Mouse (Mus musculus) CH12.LX (cell line): ENCODE measurements around the gene Gpbar1. TPM values are rescaled to one million over a fixed set of nuclear protein-coding genes. Genes with fewer than 3 reads are reported as not detected.

Experiments used
- DNase-seq: peaks from one replicate; pipeline ENCODE4 v3.0.0-alpha.2; 2013; ENCODE audit errors: extremely low read depth
- H3K27ac ChIP-seq: 2 replicates; pipeline ENCODE4 v1.5.1; 2012; ENCODE audit warnings: low read depth, mild to moderate bottlenecking, control low read depth, moderate library complexity; ENCODE audit not compliant: insufficient read depth
- H3K27me3 ChIP-seq: replicated peaks from 2 replicates; pipeline ENCODE3; 2012; ENCODE audit warnings: inconsistent platforms
- H3K36me3 ChIP-seq, 2 experiments: replicated peaks in 1 of 2; 2 replicates each; pipeline versions ENCODE3 to v1.6.1; 2012; ENCODE audit warnings: inconsistent platforms in 1 of 2, low read length in 1 of 2, mild to moderate bottlenecking in 1 of 2, mixed read lengths in 1 of 2, moderate library complexity in 1 of 2; ENCODE audit not compliant: control insufficient read depth in 1 of 2, insufficient read depth in 1 of 2
- H3K4me1 ChIP-seq, 2 experiments: 2 replicates each; pipeline ENCODE4 v1.6.1; 2012; ENCODE audit warnings: inconsistent platforms in 1 of 2, moderate library complexity in 1 of 2; ENCODE audit not compliant: insufficient read depth in 2 of 2, control insufficient read depth in 1 of 2
- H3K4me2 ChIP-seq: 2 replicates; pipeline ENCODE4 v1.6.1; 2012; ENCODE audit warnings: low read depth, mild to moderate bottlenecking, control low read depth; ENCODE audit not compliant: poor library complexity, insufficient read depth, severe bottlenecking
- H3K4me3 ChIP-seq, 3 experiments: fragments of 150-350 bp in 1 of 3; sonication (generic) in 1 of 3; replicated peaks in 1 of 3; 2 replicates each; pipeline versions ENCODE3 to v1.5.1; 2011 to 2012; ENCODE audit warnings: low read depth in 2 of 3, low read length in 2 of 3, mild to moderate bottlenecking in 2 of 3, moderate library complexity in 2 of 3, control low read depth in 1 of 3, improper control_type of control experiment in 1 of 3, inconsistent platforms in 1 of 3, mixed read lengths in 1 of 3; ENCODE audit not compliant: poor library complexity in 1 of 3
- H3K79me2 ChIP-seq: replicated peaks from 2 replicates; pipeline ENCODE4 v1.6.1; 2012; ENCODE audit warnings: mild to moderate bottlenecking, moderate library complexity; ENCODE audit not compliant: control insufficient read depth, poor library complexity, insufficient read depth, severe bottlenecking; ENCODE audit errors: extremely low read depth
- H3K9ac ChIP-seq: 2 replicates; pipeline ENCODE4 v1.6.1; 2012; ENCODE audit warnings: low read depth, mild to moderate bottlenecking, control low read depth, moderate library complexity; ENCODE audit not compliant: insufficient read depth
- H3K9me3 ChIP-seq: replicated peaks from 2 replicates; pipeline ENCODE3; 2012; ENCODE audit warnings: low read length, inconsistent platforms, mixed read lengths
- CTCF ChIP-seq, 2 experiments: IDR thresholded peaks in 1 of 2; conservative IDR thresholded peaks in 1 of 2; 2 replicates each; pipeline ENCODE4 v1.5.1; 2011 to 2012; ENCODE audit warnings: low read depth in 2 of 2, low read length in 2 of 2, improper control_type of control experiment in 1 of 2, inconsistent platforms in 1 of 2, mild to moderate bottlenecking in 1 of 2, moderate library complexity in 1 of 2
- ELF1 ChIP-seq: IDR thresholded peaks from 2 replicates; pipeline ENCODE4 v1.6.1; 2014; ENCODE audit warnings: low read depth, mild to moderate bottlenecking, inconsistent platforms, low read length, improper control_type of control experiment
- EP300 ChIP-seq: IDR thresholded peaks from 2 replicates; pipeline ENCODE4 v1.6.1; 2011; ENCODE audit warnings: low read length, improper control_type of control experiment
- GABPA ChIP-seq: IDR thresholded peaks from 2 replicates; pipeline ENCODE4 v1.6.1; 2012; ENCODE audit warnings: low read depth, low read length, improper control_type of control experiment, inconsistent platforms; ENCODE audit not compliant: insufficient replicate concordance
- HCFC1 ChIP-seq: IDR thresholded peaks from 2 replicates; pipeline ENCODE4 v1.6.1; 2012; ENCODE audit warnings: low read depth, mild to moderate bottlenecking, inconsistent platforms, low read length, improper control_type of control experiment
- JUND ChIP-seq: conservative IDR thresholded peaks from 2 replicates; pipeline ENCODE4 v1.6.1; 2011; ENCODE audit warnings: low read depth, low read length, improper control_type of control experiment
- KAT2A ChIP-seq: IDR thresholded peaks from 2 replicates; pipeline ENCODE4 v1.6.1; 2012; ENCODE audit warnings: low read length, improper control_type of control experiment, inconsistent platforms; ENCODE audit not compliant: insufficient replicate concordance
- MAFK ChIP-seq: IDR thresholded peaks from 2 replicates; pipeline ENCODE4 v1.6.1; 2011; ENCODE audit warnings: low read length, improper control_type of control experiment; ENCODE audit not compliant: insufficient replicate concordance
- MEF2A ChIP-seq: IDR thresholded peaks from 2 replicates; pipeline ENCODE4 v1.6.1; 2014; ENCODE audit warnings: low read depth, mild to moderate bottlenecking, inconsistent platforms, low read length, improper control_type of control experiment, borderline replicate concordance
- NELFE ChIP-seq: IDR thresholded peaks from 2 replicates; pipeline ENCODE4 v1.6.1; 2011; ENCODE audit warnings: low read depth, low read length, improper control_type of control experiment
- NRF1 ChIP-seq: IDR thresholded peaks from 2 replicates; pipeline ENCODE4 v1.6.1; 2014; ENCODE audit warnings: low read depth, mild to moderate bottlenecking, inconsistent platforms, low read length, improper control_type of control experiment, moderate library complexity
- POLR2A ChIP-seq: IDR thresholded peaks from 2 replicates; pipeline ENCODE4 v1.6.1; 2011; ENCODE audit warnings: low read depth, mild to moderate bottlenecking, improper control_type of control experiment, low read length
- RCOR1 ChIP-seq: conservative IDR thresholded peaks from 2 replicates; pipeline ENCODE4 v1.6.1; 2012; ENCODE audit warnings: low read depth, mild to moderate bottlenecking, inconsistent platforms, low read length, improper control_type of control experiment
- SIN3A ChIP-seq: IDR thresholded peaks from 2 replicates; pipeline ENCODE4 v1.6.1; 2012; ENCODE audit warnings: low read length, improper control_type of control experiment, inconsistent platforms
- SMC3 ChIP-seq: IDR thresholded peaks from 2 replicates; pipeline ENCODE4 v1.6.1; 2011; ENCODE audit warnings: low read depth, low read length, improper control_type of control experiment
- TBP ChIP-seq: conservative IDR thresholded peaks from 2 replicates; pipeline ENCODE4 v1.6.1; 2011; ENCODE audit warnings: low read depth, low read length, improper control_type of control experiment
- TCF12 ChIP-seq: IDR thresholded peaks from 2 replicates; pipeline ENCODE4 v1.6.1; 2014; ENCODE audit warnings: low read depth, mild to moderate bottlenecking, inconsistent platforms, low read length, improper control_type of control experiment
- UBTF ChIP-seq: IDR thresholded peaks from 2 replicates; pipeline ENCODE4 v1.6.1; 2012; ENCODE audit warnings: low read depth, mild to moderate bottlenecking, inconsistent platforms, low read length, improper control_type of control experiment, moderate library complexity
- USF1 ChIP-seq: IDR thresholded peaks from 2 replicates; pipeline ENCODE4 v1.6.1; 2014; ENCODE audit warnings: low read depth, mild to moderate bottlenecking, inconsistent platforms, low read length, improper control_type of control experiment
- ZNF384 ChIP-seq: IDR thresholded peaks from 2 replicates; pipeline ENCODE4 v1.6.1; 2012; ENCODE audit warnings: low read depth, low read length, improper control_type of control experiment, inconsistent platforms
- dilution Hi-C: fragments of 300-500 bp; cut with MboI; formaldehyde crosslinking; loops from 2 replicates; pipeline ENCODE4 v1.14.3; 2020; ENCODE audit warnings: low sequenced_read_pairs; ENCODE audit not compliant: extremely low pct_unique_long_range_greater_than_20kb, extremely low pct_ligation_motif_present
- in situ Hi-C: fragments of 300-500 bp; cut with MboI; formaldehyde crosslinking; loops from 3 replicates; pipeline ENCODE4 v1.14.3; 2019; ENCODE audit warnings: low sequenced_read_pairs, low pct_ligation_motif_present, low pct_unique_long_range_greater_than_20kb, mixed read lengths
- polyA plus RNA-seq: library from polyadenylated mRNA; unstranded; fragments of >175 nt; gene quantifications from 2 replicates; pipeline ENCODE4 v1.2.1, GENCODE M21; 2012; ENCODE audit warnings: low read depth; ENCODE audit not compliant: insufficient read length
- total RNA-seq, 2 experiments: library from RNA; depleted of rRNA; stranded (reverse); fragments of 300-350 nt in 1 of 2; fragments of >200 nt in 1 of 2; gene quantifications; 2 replicates each; pipeline ENCODE4 v1.2.3; 2012 to 2014

The Gpbar1 gene
- total and polyA plus RNA-seq, 3 experiments, result not detected

- H3K36me3 ChIP-seq, result peaks cover 54 to 94% of the 10 kb centered on the region in 2 experiments
- DNase-seq, result no peak
- H3K79me2 ChIP-seq, result peaks cover 19% of the 10 kb centered on the region
- H3K27me3 ChIP-seq, result no peaks in the 10 kb centered on the region
- H3K4me2 ChIP-seq, result no peak overlapping the region
- no peaks in the 10 kb centered on the region for H3K9me3 ChIP-seq
- no peak overlapping the region for H3K4me3 ChIP-seq
- H3K27ac ChIP-seq, result no peak overlapping the region
- H3K9ac ChIP-seq, result no peak overlapping the region
- dilution Hi-C loops, result no loop called here
- peaks cover 26 to 72% of the 10 kb centered on the region in 2 experiments for H3K4me1 ChIP-seq
- TF ChIP-seq UBTF, result no peak
- no peak for TF ChIP-seq RCOR1
- TF ChIP-seq MAFK, result no peak
- TF ChIP-seq TCF12, result no peak
- no peak for TF ChIP-seq NRF1
- no peak for TF ChIP-seq JUND
- TF ChIP-seq MEF2A, result no peak
- no peak for TF ChIP-seq KAT2A
- no peak for TF ChIP-seq ELF1
- TF ChIP-seq HCFC1, result no peak
- TF ChIP-seq SIN3A, result no peak
- TF ChIP-seq POLR2A, result no peak
- in situ Hi-C loops, result no loop called here
These were observed 15.1 kb downstream of the Gpbar1 start for GRCm38 (mm10) chr1:74293306-74293960.

GRCm38 (mm10) chr1:74294090-74294643, 15.8 kb downstream of the Gpbar1 start:
- no peaks in the 10 kb centered on the region for H3K9me3 ChIP-seq
- no peak overlapping the region for H3K4me2 ChIP-seq
- H3K36me3 ChIP-seq, result peaks cover 49 to 94% of the 10 kb centered on the region in 2 experiments
- no peaks in the 10 kb centered on the region for H3K27me3 ChIP-seq
- in situ Hi-C loops, result no loop called here
- peaks cover 26 to 73% of the 10 kb centered on the region in 2 experiments for H3K4me1 ChIP-seq
- no peak for TF ChIP-seq KAT2A
- no peak for TF ChIP-seq TBP
- no peak for TF ChIP-seq EP300
- TF ChIP-seq GABPA, result no peak
- TF ChIP-seq CTCF (conservative IDR thresholded peaks at IDR 0.05 in 1 of 2, IDR thresholded peaks at IDR 0.05 in 1 of 2; ENCODE audit: low read depth in 2 of 2, low read length in 2 of 2), result no peak
- TF ChIP-seq UBTF, result no peak
- no peak for TF ChIP-seq NELFE
- no peak for TF ChIP-seq MEF2A
- TF ChIP-seq SMC3, result no peak
- TF ChIP-seq ZNF384, result no peak
- no peak for TF ChIP-seq USF1
- no peak for TF ChIP-seq JUND
- no peak for TF ChIP-seq NRF1
- no peak for TF ChIP-seq HCFC1
- no peak overlapping the region for H3K4me3 ChIP-seq
- dilution Hi-C loops, result no loop called here
- H3K79me2 ChIP-seq, result peaks cover 26% of the 10 kb centered on the region
- H3K9ac ChIP-seq, result no peak overlapping the region
- DNase-seq, result no peak
- H3K27ac ChIP-seq, result peak overlapping the region; percentile 28; the same call in 1 of the 2 replicates
